Mouse (Mus musculus) urinary bladder, adult 18-20 months (tissue): ENCODE results near the gene Slc30a5.
"Not testable (repeated sequence)": the region's sequence is repeated elsewhere in the genome, so short reads cannot be mapped to it uniquely, and the experiment has no call there.

Experiments used
- DNase-seq, 2 experiments: peaks; one replicate each; pipeline ENCODE4 v3.0.0; 2022; ENCODE audit warnings: low spot score in 2 of 2, mixed read lengths in 2 of 2

Gene Slc30a5

GRCm38 (mm10) chr13:100841741-100842140, 8.5 kb upstream of the Slc30a5 start:
- no peak for DNase-seq

- no peak for DNase-seq
Observed at GRCm38 (mm10) chr13:100834777-100835176, 1.6 kb upstream of the Slc30a5 start.

- no peak for DNase-seq
Observed at GRCm38 (mm10) chr13:100833640-100834002, 394 bp upstream of the Slc30a5 start.

- no peak for DNase-seq
Observed at GRCm38 (mm10) chr13:100832188-100832587, 1.0 kb downstream of the Slc30a5 start.

- DNase-seq = no peak
Observed at GRCm38 (mm10) chr13:100831123-100831522, 2.1 kb downstream of the Slc30a5 start.

- no peak for DNase-seq
Observed at GRCm38 (mm10) chr13:100825627-100826410, 7.4 kb downstream of the Slc30a5 start.

GRCm38 (mm10) chr13:100824916-100825315, 8.3 kb downstream of the Slc30a5 start:
- no peak for DNase-seq

- DNase-seq = no peak
Observed at GRCm38 (mm10) chr13:100824306-100824705, 8.9 kb downstream of the Slc30a5 start.

- no peak for DNase-seq
Observed at GRCm38 (mm10) chr13:100823863-100824262, 9.4 kb downstream of the Slc30a5 start.

- DNase-seq = no peak
Observed at GRCm38 (mm10) chr13:100814451-100814850, 18.8 kb downstream of the Slc30a5 start.

GRCm38 (mm10) chr13:100805776-100806175, 27.5 kb downstream of the Slc30a5 start:
- no peak for DNase-seq

GRCm38 (mm10) chr13:100797171-100797570, 36.1 kb downstream of the Slc30a5 start:
- no peak for DNase-seq

GRCm38 (mm10) chr13:100789083-100789482, 44.1 kb downstream of the Slc30a5 start:
- no peak for DNase-seq

- DNase-seq = not testable (repeated sequence)
Observed at GRCm38 (mm10) chr13:100788057-100788456, 45.2 kb downstream of the Slc30a5 start.

- DNase-seq = no peak
Observed at GRCm38 (mm10) chr13:100787316-100788010, 45.8 kb downstream of the Slc30a5 start.

- DNase-seq = peak; percentile 81 to 88
Observed at GRCm38 (mm10) chr13:100786414-100786867, 46.8 kb downstream of the Slc30a5 start, which contains the start of gene Ccnb1. TSS of gene Ccnb1 (minus strand) at chr13:100786570.

- no peak for DNase-seq
Observed at GRCm38 (mm10) chr13:100785806-100786413, 47.3 kb downstream of the Slc30a5 start.

GRCm38 (mm10) chr13:100777491-100777890, 55.7 kb downstream of the Slc30a5 start:
- no peak for DNase-seq

- DNase-seq = no peak
Observed at GRCm38 (mm10) chr13:100776710-100777109, 56.5 kb downstream of the Slc30a5 start.

- DNase-seq = no peak
Observed at GRCm38 (mm10) chr13:100776056-100776419, 57.2 kb downstream of the Slc30a5 start.

- peak; percentile 65 to 68 for DNase-seq
Observed at GRCm38 (mm10) chr13:100775252-100776055, 57.8 kb downstream of the Slc30a5 start, which contains the start of gene Cenph. TSS of gene Cenph (minus strand) at chr13:100775899.

- no peak for DNase-seq
Observed at GRCm38 (mm10) chr13:100774704-100775103, 58.5 kb downstream of the Slc30a5 start.
